ENCODE assay signal across 8 mouse cellular contexts in the genomic region with DNA sequence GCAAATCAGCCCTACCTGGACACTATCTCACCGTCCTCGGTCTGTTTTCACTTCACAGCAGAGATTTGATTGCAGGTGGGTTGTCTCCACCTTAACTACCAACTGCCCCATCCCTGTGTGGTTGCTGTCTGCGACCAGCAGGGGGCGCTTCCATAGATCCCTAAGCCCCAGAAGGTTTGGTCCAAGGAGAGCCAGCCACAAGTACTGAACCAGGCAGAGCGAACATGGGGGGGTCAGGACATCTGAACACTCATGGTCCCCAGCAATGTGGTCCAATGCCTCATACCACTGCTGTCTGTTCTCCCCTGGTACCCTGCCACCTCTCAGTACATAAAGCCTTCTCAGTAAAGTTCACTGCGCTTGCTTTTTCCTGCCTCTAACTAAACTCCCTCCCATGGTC. TPM values are rescaled to one million over a fixed set of nuclear protein-coding genes. Genes with fewer than 3 reads are reported as not detected.
DNase-seq lines count a peak whose midpoint lies in the region; ATAC-seq and TF ChIP-seq lines count a peak whose summit lies in the region.

No protein-coding gene starts in this region.

- no peak overlapping the region for H3K9ac ChIP-seq in midbrain, embryonic 11.5 days (ENCODE audit: low read length)
- H3K9ac ChIP-seq in midbrain, embryonic 15.5 days = no peak overlapping the region
- H3K9ac ChIP-seq in hindbrain, postnatal 0 days (replicated peaks; ENCODE audit: low read length) = no peak overlapping the region
- no peak overlapping the region for H3K9ac ChIP-seq in limb, embryonic 11.5 days (ENCODE audit: low read length)
- no peak overlapping the region for H3K9ac ChIP-seq in midbrain, postnatal 0 days (replicated peaks; ENCODE audit: low read length, poor library complexity, severe bottlenecking)
- no peak overlapping the region for H3K9ac ChIP-seq in stomach, embryonic 15.5 days

- no peak overlapping the region for H3K4me2 ChIP-seq in midbrain, embryonic 11.5 days
- H3K4me2 ChIP-seq in midbrain, embryonic 15.5 days = no peak overlapping the region
- peak overlapping the region; percentile 99 for H3K4me2 ChIP-seq in hindbrain, postnatal 0 days (ENCODE audit: low read depth, low read length)
- H3K4me2 ChIP-seq in limb, embryonic 11.5 days (ENCODE audit: low read depth, severe bottlenecking) = peak overlapping the region; percentile 92; the same call in 1 of the 2 replicates
- H3K4me2 ChIP-seq in midbrain, postnatal 0 days (ENCODE audit: low read depth, low read length, poor library complexity, severe bottlenecking) = peak overlapping the region; percentile 80
- H3K4me2 ChIP-seq in stomach, embryonic 15.5 days = peak overlapping the region; percentile 93

- peaks cover 17% of the 10 kb centered on the region for H3K4me1 ChIP-seq in midbrain, embryonic 11.5 days (ENCODE audit: control insufficient read depth, insufficient read depth, low read length)
- H3K4me1 ChIP-seq in midbrain, embryonic 15.5 days = peaks cover 43% of the 10 kb centered on the region
- peaks cover 29% of the 10 kb centered on the region for H3K4me1 ChIP-seq in hindbrain, postnatal 0 days (ENCODE audit: insufficient read depth, low read length)
- peaks cover 36% of the 10 kb centered on the region for H3K4me1 ChIP-seq in limb, embryonic 11.5 days (ENCODE audit: control insufficient read depth, insufficient read depth, low read length)
- H3K4me1 ChIP-seq in midbrain, postnatal 0 days (ENCODE audit: insufficient read depth, low read length) = peaks cover 5% of the 10 kb centered on the region
- H3K4me1 ChIP-seq in stomach, embryonic 15.5 days = peaks cover 56% of the 10 kb centered on the region

- no peak overlapping the region; the same call in 1 of the 2 replicates for H3K4me3 ChIP-seq in midbrain, embryonic 11.5 days (ENCODE audit: low read depth, low read length)
- no peak overlapping the region for H3K4me3 ChIP-seq in midbrain, embryonic 15.5 days
- H3K4me3 ChIP-seq in hindbrain, postnatal 0 days (ENCODE audit: low read length) = no peak overlapping the region
- H3K4me3 ChIP-seq in limb, embryonic 11.5 days (ENCODE audit: low read depth, low read length) = no peak overlapping the region
- no peak overlapping the region for H3K4me3 ChIP-seq in midbrain, postnatal 0 days (ENCODE audit: low read depth, low read length)
- H3K4me3 ChIP-seq in stomach, embryonic 15.5 days (replicated peaks) = peak overlapping the region; percentile 61

- H3K9me3 ChIP-seq in midbrain, embryonic 11.5 days (ENCODE audit: control insufficient read depth, low read length) = no peaks in the 10 kb centered on the region
- no peaks in the 10 kb centered on the region for H3K9me3 ChIP-seq in midbrain, embryonic 15.5 days
- no peaks in the 10 kb centered on the region for H3K9me3 ChIP-seq in hindbrain, postnatal 0 days (ENCODE audit: low read length)
- no peaks in the 10 kb centered on the region for H3K9me3 ChIP-seq in limb, embryonic 11.5 days (ENCODE audit: control insufficient read depth, low read length)
- H3K9me3 ChIP-seq in midbrain, postnatal 0 days (ENCODE audit: low read length) = no peaks in the 10 kb centered on the region
- H3K9me3 ChIP-seq in stomach, embryonic 15.5 days = no peaks in the 10 kb centered on the region

- ATAC-seq in midbrain, embryonic 11.5 days (ENCODE audit: low FRiP score) = no peak
- no peak for ATAC-seq in midbrain, embryonic 15.5 days (replicated peaks)
- no peak for ATAC-seq in hindbrain, postnatal 0 days
- ATAC-seq in limb, embryonic 11.5 days (ENCODE audit: insufficient number of reproducible peaks, low FRiP score, low TSS enrichment, low read depth) = no peak
- no peak for ATAC-seq in midbrain, postnatal 0 days (ENCODE audit: low FRiP score)
- 0 out of 2 replicates have a peak, but pooled peaks have one; percentile 19 for ATAC-seq in stomach, embryonic 15.5 days (ENCODE audit: insufficient read depth, low FRiP score, low read depth)

- no peak overlapping the region for H3K27ac ChIP-seq in midbrain, embryonic 11.5 days (ENCODE audit: low read depth, low read length)
- no peak overlapping the region for H3K27ac ChIP-seq in midbrain, embryonic 15.5 days
- H3K27ac ChIP-seq in hindbrain, postnatal 0 days = no peak overlapping the region
- H3K27ac ChIP-seq in limb, embryonic 11.5 days (replicated peaks; ENCODE audit: low read depth, low read length) = no peak overlapping the region
- no peak overlapping the region for H3K27ac ChIP-seq in midbrain, postnatal 0 days (ENCODE audit: low read depth, low read length)
- H3K27ac ChIP-seq in stomach, embryonic 15.5 days = no peak overlapping the region

- peak; percentile 96 for DNase-seq in midbrain, embryonic 11.5 days (ENCODE audit: low spot score, missing footprints)
- DNase-seq in cerebellum, postnatal 36 days = peak; percentile 67 to 68
- peak; percentile 76 for DNase-seq in gastrocnemius, postnatal 10 days
- peak; percentile 70 for DNase-seq in hindbrain, postnatal 0 days (ENCODE audit: low spot score)
- peak; percentile 79 for DNase-seq in limb, embryonic 11.5 days (ENCODE audit: low spot score)
- DNase-seq in midbrain, postnatal 0 days (ENCODE audit: low spot score) = peak; percentile 55

- H3K27me3 ChIP-seq in midbrain, embryonic 11.5 days (ENCODE audit: control insufficient read depth, insufficient read depth, low read length) = peaks cover 14% of the 10 kb centered on the region
- H3K27me3 ChIP-seq in midbrain, embryonic 15.5 days (replicated peaks) = peaks cover 21% of the 10 kb centered on the region
- no peaks in the 10 kb centered on the region for H3K27me3 ChIP-seq in hindbrain, postnatal 0 days (ENCODE audit: insufficient read depth, low read length)
- 0 out of 2 replicates have a peak, but pooled peaks cover 2% of the 10 kb centered on the region for H3K27me3 ChIP-seq in limb, embryonic 11.5 days (ENCODE audit: control insufficient read depth, insufficient read depth, low read length)
- peaks cover 11% of the 10 kb centered on the region; the same call in 1 of the 2 replicates for H3K27me3 ChIP-seq in midbrain, postnatal 0 days (ENCODE audit: insufficient read depth, low read length)
- H3K27me3 ChIP-seq in stomach, embryonic 15.5 days (replicated peaks) = 0 out of 2 replicates have a peak, but pooled peaks cover 5% of the 10 kb centered on the region

- TF ChIP-seq CTCF in hindbrain, postnatal 0 days (IDR thresholded peaks at IDR 0.05; ENCODE audit: low read depth) = peak; percentile 83
- peak; percentile 85 for TF ChIP-seq CTCF in midbrain, postnatal 0 days (IDR thresholded peaks at IDR 0.05)

- WGBS in midbrain, embryonic 11.5 days = 15% methylated on average over 6 of the region's 6 CpGs
- 10% methylated on average over 6 of the region's 6 CpGs for WGBS in midbrain, embryonic 15.5 days
- 18% methylated on average over 6 of the region's 6 CpGs for WGBS in hindbrain, postnatal 0 days
- WGBS in limb, embryonic 11.5 days = 12% methylated on average over 6 of the region's 6 CpGs
- WGBS in midbrain, postnatal 0 days = 13% methylated on average over 6 of the region's 6 CpGs
- WGBS in stomach, embryonic 15.5 days = 12% methylated on average over 6 of the region's 6 CpGs

- no peaks in the 10 kb centered on the region for H3K36me3 ChIP-seq in midbrain, embryonic 11.5 days (ENCODE audit: control insufficient read depth, insufficient read depth, low read length)
- H3K36me3 ChIP-seq in midbrain, embryonic 15.5 days (replicated peaks) = no peaks in the 10 kb centered on the region
- H3K36me3 ChIP-seq in hindbrain, postnatal 0 days (ENCODE audit: insufficient read depth, low read length) = no peaks in the 10 kb centered on the region
- H3K36me3 ChIP-seq in limb, embryonic 11.5 days (ENCODE audit: control insufficient read depth, insufficient read depth, low read length) = no peaks in the 10 kb centered on the region
- no peaks in the 10 kb centered on the region for H3K36me3 ChIP-seq in midbrain, postnatal 0 days (ENCODE audit: insufficient read depth, low read length)
- H3K36me3 ChIP-seq in stomach, embryonic 15.5 days = no peaks in the 10 kb centered on the region

RNA-seq across cellular contexts. Expression of a gene that starts 1.8 kb away (rescaled TPM):
- polyA plus RNA-seq in midbrain, embryonic 11.5 days (2014; fragmentation: Nextera tagmentation; extraction: Ambion mirVana) = 12.0 and 12.9 TPM in 2 replicates
- 92.9 and 99.7 TPM in 2 replicates for polyA plus RNA-seq in midbrain, embryonic 15.5 days (2015; fragmentation: Nextera tagmentation; extraction: Ambion mirVana)
- total RNA-seq in gastrocnemius, postnatal 10 days (2021) = 10 to 100 TPM; 11.4 TPM
- 121 and 127 TPM in 2 replicates for total RNA-seq in hindbrain, postnatal 0 days (2014; rRNA removed)
- 60.8 and 66.9 TPM in 2 replicates for polyA plus RNA-seq in hindbrain, postnatal 0 days (2015; fragmentation: Nextera tagmentation; extraction: Ambion mirVana)
- 14.6 and 16.4 TPM in 2 replicates for polyA plus RNA-seq in limb, embryonic 11.5 days (2014; fragmentation: Nextera tagmentation; extraction: Ambion mirVana)
- total RNA-seq in midbrain, postnatal 0 days (2014; rRNA removed) = 154 and 155 TPM in 2 replicates
- 95.0 and 104 TPM in 2 replicates for polyA plus RNA-seq in midbrain, postnatal 0 days (2015; fragmentation: Nextera tagmentation; extraction: Ambion mirVana)
- 26.9 and 29.8 TPM in 2 replicates for polyA plus RNA-seq in stomach, embryonic 15.5 days (2015; fragmentation: Nextera tagmentation; extraction: Ambion mirVana)

RNA-seq across cellular contexts. Expression of a gene that starts 17.1 kb away (rescaled TPM):
- polyA plus RNA-seq in midbrain, embryonic 11.5 days (2014; fragmentation: Nextera tagmentation; extraction: Ambion mirVana) = 160 and 169 TPM in 2 replicates
- 117 and 122 TPM in 2 replicates for polyA plus RNA-seq in midbrain, embryonic 15.5 days (2015; fragmentation: Nextera tagmentation; extraction: Ambion mirVana)
- total RNA-seq in gastrocnemius, postnatal 10 days (2021) = 10 to 100 TPM; 37.6 to 43.6 TPM
- total RNA-seq in hindbrain, postnatal 0 days (2014; rRNA removed) = 65.3 and 81.6 TPM in 2 replicates
- polyA plus RNA-seq in hindbrain, postnatal 0 days (2015; fragmentation: Nextera tagmentation; extraction: Ambion mirVana) = 102 TPM in 2 replicates
- polyA plus RNA-seq in limb, embryonic 11.5 days (2014; fragmentation: Nextera tagmentation; extraction: Ambion mirVana) = 178 and 189 TPM in 2 replicates
- total RNA-seq in midbrain, postnatal 0 days (2014; rRNA removed) = 62.5 and 70.5 TPM in 2 replicates
- polyA plus RNA-seq in midbrain, postnatal 0 days (2015; fragmentation: Nextera tagmentation; extraction: Ambion mirVana) = 93.3 and 101 TPM in 2 replicates
- polyA plus RNA-seq in stomach, embryonic 15.5 days (2015; fragmentation: Nextera tagmentation; extraction: Ambion mirVana) = 133 and 134 TPM in 2 replicates

RNA-seq across cellular contexts. Expression of a gene that starts 36.2 kb away (rescaled TPM):
- polyA plus RNA-seq in midbrain, embryonic 11.5 days (2014; fragmentation: Nextera tagmentation; extraction: Ambion mirVana) = 134 and 154 TPM in 2 replicates
- 211 and 217 TPM in 2 replicates for polyA plus RNA-seq in midbrain, embryonic 15.5 days (2015; fragmentation: Nextera tagmentation; extraction: Ambion mirVana)
- 10 to 100 TPM; 32.5 to 33.1 TPM for total RNA-seq in gastrocnemius, postnatal 10 days (2021)
- total RNA-seq in hindbrain, postnatal 0 days (2014; rRNA removed) = 62.5 and 72.6 TPM in 2 replicates
- 139 and 144 TPM in 2 replicates for polyA plus RNA-seq in hindbrain, postnatal 0 days (2015; fragmentation: Nextera tagmentation; extraction: Ambion mirVana)
- polyA plus RNA-seq in limb, embryonic 11.5 days (2014; fragmentation: Nextera tagmentation; extraction: Ambion mirVana) = 129 and 131 TPM in 2 replicates
- 60.6 and 62.7 TPM in 2 replicates for total RNA-seq in midbrain, postnatal 0 days (2014; rRNA removed)
- polyA plus RNA-seq in midbrain, postnatal 0 days (2015; fragmentation: Nextera tagmentation; extraction: Ambion mirVana) = 162 and 164 TPM in 2 replicates
- 89.4 and 91.5 TPM in 2 replicates for polyA plus RNA-seq in stomach, embryonic 15.5 days (2015; fragmentation: Nextera tagmentation; extraction: Ambion mirVana)

RNA-seq across cellular contexts. Expression of a gene that starts 36.2 kb away (rescaled TPM):
- 49.4 and 51.5 TPM in 2 replicates for polyA plus RNA-seq in midbrain, embryonic 11.5 days (2014; fragmentation: Nextera tagmentation; extraction: Ambion mirVana)
- 56.8 and 58.3 TPM in 2 replicates for polyA plus RNA-seq in midbrain, embryonic 15.5 days (2015; fragmentation: Nextera tagmentation; extraction: Ambion mirVana)
- total RNA-seq in gastrocnemius, postnatal 10 days (2021) = 100 to 1,000 TPM; 255 to 307 TPM
- 109 and 133 TPM in 2 replicates for total RNA-seq in hindbrain, postnatal 0 days (2014; rRNA removed)
- 54.7 and 59.2 TPM in 2 replicates for polyA plus RNA-seq in hindbrain, postnatal 0 days (2015; fragmentation: Nextera tagmentation; extraction: Ambion mirVana)
- 63.5 and 64.0 TPM in 2 replicates for polyA plus RNA-seq in limb, embryonic 11.5 days (2014; fragmentation: Nextera tagmentation; extraction: Ambion mirVana)
- 101 and 110 TPM in 2 replicates for total RNA-seq in midbrain, postnatal 0 days (2014; rRNA removed)
- polyA plus RNA-seq in midbrain, postnatal 0 days (2015; fragmentation: Nextera tagmentation; extraction: Ambion mirVana) = 46.5 and 54.8 TPM in 2 replicates
- polyA plus RNA-seq in stomach, embryonic 15.5 days (2015; fragmentation: Nextera tagmentation; extraction: Ambion mirVana) = 75.8 and 84.2 TPM in 2 replicates

RNA-seq across cellular contexts. Expression of a gene that starts 43.5 kb away (rescaled TPM):
- polyA plus RNA-seq in midbrain, embryonic 11.5 days (2014; fragmentation: Nextera tagmentation; extraction: Ambion mirVana) = 13.5 and 15.9 TPM in 2 replicates
- 4.9 and 6.0 TPM in 2 replicates for polyA plus RNA-seq in midbrain, embryonic 15.5 days (2015; fragmentation: Nextera tagmentation; extraction: Ambion mirVana)
- 10 to 100 TPM; 10.3 to 15.1 TPM for total RNA-seq in gastrocnemius, postnatal 10 days (2021)
- 7.8 and 12.8 TPM in 2 replicates for total RNA-seq in hindbrain, postnatal 0 days (2014; rRNA removed)
- polyA plus RNA-seq in hindbrain, postnatal 0 days (2015; fragmentation: Nextera tagmentation; extraction: Ambion mirVana) = 5.5 and 6.1 TPM in 2 replicates
- 38.0 and 39.2 TPM in 2 replicates for polyA plus RNA-seq in limb, embryonic 11.5 days (2014; fragmentation: Nextera tagmentation; extraction: Ambion mirVana)
- 5.4 and 6.1 TPM in 2 replicates for total RNA-seq in midbrain, postnatal 0 days (2014; rRNA removed)
- polyA plus RNA-seq in midbrain, postnatal 0 days (2015; fragmentation: Nextera tagmentation; extraction: Ambion mirVana) = 3.6 and 3.7 TPM in 2 replicates
- polyA plus RNA-seq in stomach, embryonic 15.5 days (2015; fragmentation: Nextera tagmentation; extraction: Ambion mirVana) = 25.8 and 26.5 TPM in 2 replicates

Comparison
In these comparisons a context has a peak if more than half of its experiments do, and no peak if none do; other contexts are left out.
1. H3K4me2 ChIP-seq: peak in hindbrain, postnatal 0 days (single experiment), limb, embryonic 11.5 days (single experiment), midbrain, postnatal 0 days (single experiment) and stomach, embryonic 15.5 days (single experiment); none in midbrain, embryonic 11.5 days (single experiment) and midbrain, embryonic 15.5 days (single experiment).
2. Peak in every context shown above with its lines, with median percentiles within 50 percentile points of each other: DNase-seq.